Mouse (Mus musculus): ENCODE data around the gene Sdccag8. TPM values are rescaled to one million over a fixed set of nuclear protein-coding genes. Genes with fewer than 3 reads are reported as not detected.

The Sdccag8 gene
- polyA plus RNA-seq, 1 experiment, result 13.3 TPM

- Histone ChIP-seq H3K27me3 (replicated peaks; ENCODE audit: control insufficient read depth, insufficient read depth, low read length) (no peaks in the 10 kb centered on the region), H3K4me1 (ENCODE audit: control insufficient read depth, insufficient read depth, low read length) (no peaks in the 10 kb centered on the region), H3K36me3 (ENCODE audit: control insufficient read depth, insufficient read depth, low read length) (no peaks in the 10 kb centered on the region), H3K27ac (ENCODE audit: insufficient read depth, low read depth, low read length) (no peak overlapping the region), H3K4me3 (ENCODE audit: insufficient read depth, low read depth, low read length) (no peak overlapping the region)
- WGBS, result 87% methylated on average over 6 of the region's 6 CpGs
- TF ChIP-seq CTCF (conservative IDR thresholded peaks at IDR 0.05; ENCODE audit: insufficient read depth, insufficient read length, low read depth, low read length) (no peak), POLR2A (IDR thresholded peaks at IDR 0.05; ENCODE audit: low read depth, low read length) (no peak)
- DNase-seq, result no peak
Observed at GRCm38 (mm10) chr1:176949320-176949719, 134.9 kb downstream of the Sdccag8 start.

GRCm38 (mm10) chr1:176950061-176950460 lies 135.6 kb downstream of the Sdccag8 start:
- Histone ChIP-seq H3K4me1 (ENCODE audit: control insufficient read depth, insufficient read depth, low read length) (no peaks in the 10 kb centered on the region), H3K27me3 (replicated peaks; ENCODE audit: control insufficient read depth, insufficient read depth, low read length) (no peaks in the 10 kb centered on the region), H3K4me3 (ENCODE audit: insufficient read depth, low read depth, low read length) (no peak overlapping the region), H3K36me3 (ENCODE audit: control insufficient read depth, insufficient read depth, low read length) (no peaks in the 10 kb centered on the region), H3K27ac (ENCODE audit: insufficient read depth, low read depth, low read length) (no peak overlapping the region)
- WGBS, result 88% methylated on average over 6 of the region's 6 CpGs
- TF ChIP-seq POLR2A (IDR thresholded peaks at IDR 0.05; ENCODE audit: low read depth, low read length), result no peak
- no peak for DNase-seq

- no peak overlapping the region for H3K27ac ChIP-seq (ENCODE audit: insufficient read depth, low read depth, low read length)
- no peak for DNase-seq
- H3K4me3 ChIP-seq (ENCODE audit: insufficient read depth, low read depth, low read length), result no peak overlapping the region
- H3K36me3 ChIP-seq (ENCODE audit: control insufficient read depth, insufficient read depth, low read length), result no peaks in the 10 kb centered on the region
- TF ChIP-seq CTCF (conservative IDR thresholded peaks at IDR 0.05; ENCODE audit: insufficient read depth, insufficient read length, low read depth, low read length) (no peak), POLR2A (IDR thresholded peaks at IDR 0.05; ENCODE audit: low read depth, low read length) (no peak)
- H3K27me3 ChIP-seq (replicated peaks; ENCODE audit: control insufficient read depth, insufficient read depth, low read length), result no peaks in the 10 kb centered on the region
- WGBS, result 65% methylated on average over 7 of the region's 7 CpGs
- H3K4me1 ChIP-seq (ENCODE audit: control insufficient read depth, insufficient read depth, low read length), result no peaks in the 10 kb centered on the region
Observed at GRCm38 (mm10) chr1:176951836-176952235, 137.4 kb downstream of the Sdccag8 start.

- Histone ChIP-seq H3K27ac (ENCODE audit: insufficient read depth, low read depth, low read length) (no peak overlapping the region), H3K36me3 (ENCODE audit: control insufficient read depth, insufficient read depth, low read length) (no peaks in the 10 kb centered on the region), H3K4me3 (ENCODE audit: insufficient read depth, low read depth, low read length) (no peak overlapping the region), H3K4me1 (ENCODE audit: control insufficient read depth, insufficient read depth, low read length) (no peaks in the 10 kb centered on the region), H3K27me3 (replicated peaks; ENCODE audit: control insufficient read depth, insufficient read depth, low read length) (no peaks in the 10 kb centered on the region)
- no peak for DNase-seq
- no peak for TF ChIP-seq CTCF (conservative IDR thresholded peaks at IDR 0.05; ENCODE audit: insufficient read depth, insufficient read length, low read depth, low read length)
- 91% methylated on average over 2 of the region's 2 CpGs for WGBS
Observed at GRCm38 (mm10) chr1:176958311-176958710, 143.9 kb downstream of the Sdccag8 start.

DNA sequence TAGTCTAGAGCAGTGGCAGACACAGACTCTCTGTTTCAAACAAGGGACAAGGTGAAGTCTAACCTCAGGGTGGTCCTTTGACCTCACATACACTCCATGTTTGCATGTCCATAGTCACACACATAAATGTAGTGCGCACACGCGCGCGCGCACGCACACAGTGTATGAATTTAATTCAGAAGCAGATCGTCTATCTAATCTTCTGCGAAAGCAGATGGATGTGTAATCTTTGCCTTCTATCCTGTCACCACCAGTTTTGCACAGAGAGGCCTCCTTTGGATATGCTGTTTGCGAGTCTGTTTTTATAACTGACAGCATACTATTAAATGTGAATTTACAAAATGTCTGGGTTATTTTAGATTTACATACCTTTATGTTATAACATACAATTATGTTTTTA lies 147.3 kb downstream of the Sdccag8 start:
- TF ChIP-seq POLR2A (IDR thresholded peaks at IDR 0.05; ENCODE audit: low read depth, low read length), result no peak
- no peak for TF ChIP-seq CTCF (conservative IDR thresholded peaks at IDR 0.05; ENCODE audit: insufficient read depth, insufficient read length, low read depth, low read length)
- H3K4me1 ChIP-seq (ENCODE audit: control insufficient read depth, insufficient read depth, low read length), result no peaks in the 10 kb centered on the region
- H3K27me3 ChIP-seq (replicated peaks; ENCODE audit: control insufficient read depth, insufficient read depth, low read length), result no peaks in the 10 kb centered on the region
- no peak overlapping the region for H3K27ac ChIP-seq (ENCODE audit: insufficient read depth, low read depth, low read length)
- 96% methylated on average over 10 of the region's 10 CpGs for WGBS
- H3K4me3 ChIP-seq (ENCODE audit: insufficient read depth, low read depth, low read length), result no peak overlapping the region
- DNase-seq, result no peak
- no peaks in the 10 kb centered on the region for H3K36me3 ChIP-seq (ENCODE audit: control insufficient read depth, insufficient read depth, low read length)

GRCm38 (mm10) chr1:176962894-176963293 lies 148.4 kb downstream of the Sdccag8 start:
- no peak overlapping the region for H3K4me3 ChIP-seq (ENCODE audit: insufficient read depth, low read depth, low read length)
- TF ChIP-seq CTCF (conservative IDR thresholded peaks at IDR 0.05; ENCODE audit: insufficient read depth, insufficient read length, low read depth, low read length) (no peak), POLR2A (IDR thresholded peaks at IDR 0.05; ENCODE audit: low read depth, low read length) (no peak)
- no peak overlapping the region for H3K27ac ChIP-seq (ENCODE audit: insufficient read depth, low read depth, low read length)
- H3K4me1 ChIP-seq (ENCODE audit: control insufficient read depth, insufficient read depth, low read length), result no peaks in the 10 kb centered on the region
- no peaks in the 10 kb centered on the region for H3K27me3 ChIP-seq (replicated peaks; ENCODE audit: control insufficient read depth, insufficient read depth, low read length)
- no peaks in the 10 kb centered on the region; the same call in 1 of the 2 replicates for H3K36me3 ChIP-seq (ENCODE audit: control insufficient read depth, insufficient read depth, low read length)
- 52% methylated on average over 5 of the region's 5 CpGs for WGBS
- DNase-seq, result peak; percentile 3

DNA sequence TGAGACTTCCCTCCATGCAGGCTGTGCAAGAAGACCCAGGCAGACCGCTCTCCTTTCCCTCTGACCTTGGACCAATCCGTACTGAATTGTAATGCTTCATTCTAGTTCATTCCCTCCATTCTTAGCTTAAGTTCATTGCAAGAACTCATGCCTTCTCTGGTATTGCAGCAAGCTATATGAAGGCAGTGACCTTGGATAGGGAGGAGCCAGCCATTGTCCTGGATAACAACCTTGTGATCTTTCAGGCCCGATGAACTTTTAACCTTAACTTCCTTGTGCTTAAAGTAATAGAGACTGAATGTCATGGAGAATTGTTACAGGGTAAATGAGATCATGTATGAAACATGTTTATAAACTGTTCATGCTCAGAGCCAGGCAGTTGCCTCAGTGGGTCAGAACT lies 152.8 kb downstream of the Sdccag8 start:
- TF ChIP-seq CTCF (conservative IDR thresholded peaks at IDR 0.05; ENCODE audit: insufficient read depth, insufficient read length, low read depth, low read length), result no peak
- no peak for TF ChIP-seq POLR2A (IDR thresholded peaks at IDR 0.05; ENCODE audit: low read depth, low read length)
- WGBS, result 76% methylated on average over 3 of the region's 3 CpGs
- Histone ChIP-seq H3K36me3 (ENCODE audit: control insufficient read depth, insufficient read depth, low read length) (no peaks in the 10 kb centered on the region; the same call in 1 of the 2 replicates), H3K27me3 (replicated peaks; ENCODE audit: control insufficient read depth, insufficient read depth, low read length) (no peaks in the 10 kb centered on the region), H3K27ac (ENCODE audit: insufficient read depth, low read depth, low read length) (no peak overlapping the region), H3K4me1 (ENCODE audit: control insufficient read depth, insufficient read depth, low read length) (no peaks in the 10 kb centered on the region), H3K4me3 (ENCODE audit: insufficient read depth, low read depth, low read length) (no peak overlapping the region)
- no peak for DNase-seq
